Mouse (Mus musculus) mouse trophoblast stem cell (cell line): Measurements from ENCODE around the gene Hsp90ab1.

Experiments
- in situ Hi-C, 2 experiments: fragments of 300-500 bp; cut with MseI, MboI; formaldehyde crosslinking; loops; 2 replicates in 1 of 2; 3 replicates in 1 of 2; pipeline ENCODE4 v1.15.1; 2025

Gene Hsp90ab1

DNA sequence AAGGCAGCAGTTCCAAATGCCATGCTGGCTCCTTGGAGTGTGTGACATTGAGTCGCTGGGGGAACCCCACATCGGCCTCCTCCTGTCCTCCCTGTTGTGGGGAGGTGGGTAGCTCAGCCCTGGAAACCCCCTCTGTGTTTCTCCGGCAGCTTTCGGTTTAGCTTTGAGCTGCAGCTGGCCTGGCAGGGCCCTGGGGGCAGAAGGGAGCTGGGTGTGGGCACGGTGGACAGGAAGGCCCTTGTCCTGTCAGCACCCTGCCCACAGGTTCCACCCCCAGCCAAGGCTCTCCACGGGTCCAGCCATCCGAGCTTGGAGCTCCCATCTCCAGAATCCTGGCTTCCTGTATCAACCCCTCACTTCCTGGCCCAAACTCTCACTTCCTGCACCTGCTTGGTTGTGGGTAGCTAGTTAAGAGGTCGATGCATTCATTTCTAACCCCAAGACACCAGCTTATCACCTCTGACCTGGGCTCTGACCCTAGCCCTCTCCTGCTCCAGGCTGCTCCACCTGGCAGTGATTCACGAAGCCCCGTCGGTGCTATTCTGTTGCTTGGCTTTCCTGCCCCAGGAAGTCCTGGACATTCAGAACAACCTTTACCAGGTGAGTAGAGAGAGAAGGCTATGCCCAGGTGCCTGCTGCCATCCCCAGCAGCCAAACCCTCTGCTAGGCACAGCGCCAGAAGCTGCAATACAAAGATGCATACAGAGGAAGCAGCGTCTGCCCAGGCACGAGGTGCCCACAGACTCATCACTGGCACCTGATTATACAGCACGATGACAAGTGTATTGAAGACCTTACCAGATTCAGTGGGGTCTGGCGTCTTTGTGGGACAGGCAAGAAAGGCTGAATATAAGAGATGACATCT is 14.8 kb downstream of the Hsp90ab1 start:
- in situ Hi-C loops = no loop called here

DNA sequence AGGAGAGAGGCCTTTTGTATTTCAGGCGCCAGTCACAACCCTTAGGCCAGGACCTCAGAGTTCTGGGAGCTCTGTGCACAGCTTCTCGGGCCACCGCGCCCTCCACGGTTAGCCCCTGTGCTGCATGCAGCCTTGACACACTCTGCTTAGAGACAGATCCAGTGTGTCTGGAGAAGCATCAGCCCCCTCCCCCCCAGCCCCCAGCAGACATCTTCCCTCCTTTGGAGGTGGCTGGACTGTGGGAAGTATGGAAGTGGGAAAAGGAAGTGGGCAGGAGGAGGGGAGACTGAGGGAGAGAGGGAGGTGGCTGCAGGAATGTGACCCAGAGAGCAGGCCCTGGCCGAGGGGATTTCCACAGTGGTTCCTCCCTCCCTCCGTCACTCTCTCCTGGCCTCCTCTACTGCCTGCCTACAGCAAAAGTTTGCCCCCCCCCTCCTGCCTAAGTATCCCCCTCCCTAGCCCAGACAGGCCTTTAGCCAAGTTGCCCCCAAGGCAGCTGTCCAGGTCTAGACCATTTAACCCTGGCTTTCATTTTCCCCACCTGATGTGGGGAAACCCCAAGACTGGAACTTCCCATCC is 15.7 kb downstream of the Hsp90ab1 start:
- in situ Hi-C loops = no loop called here

DNA sequence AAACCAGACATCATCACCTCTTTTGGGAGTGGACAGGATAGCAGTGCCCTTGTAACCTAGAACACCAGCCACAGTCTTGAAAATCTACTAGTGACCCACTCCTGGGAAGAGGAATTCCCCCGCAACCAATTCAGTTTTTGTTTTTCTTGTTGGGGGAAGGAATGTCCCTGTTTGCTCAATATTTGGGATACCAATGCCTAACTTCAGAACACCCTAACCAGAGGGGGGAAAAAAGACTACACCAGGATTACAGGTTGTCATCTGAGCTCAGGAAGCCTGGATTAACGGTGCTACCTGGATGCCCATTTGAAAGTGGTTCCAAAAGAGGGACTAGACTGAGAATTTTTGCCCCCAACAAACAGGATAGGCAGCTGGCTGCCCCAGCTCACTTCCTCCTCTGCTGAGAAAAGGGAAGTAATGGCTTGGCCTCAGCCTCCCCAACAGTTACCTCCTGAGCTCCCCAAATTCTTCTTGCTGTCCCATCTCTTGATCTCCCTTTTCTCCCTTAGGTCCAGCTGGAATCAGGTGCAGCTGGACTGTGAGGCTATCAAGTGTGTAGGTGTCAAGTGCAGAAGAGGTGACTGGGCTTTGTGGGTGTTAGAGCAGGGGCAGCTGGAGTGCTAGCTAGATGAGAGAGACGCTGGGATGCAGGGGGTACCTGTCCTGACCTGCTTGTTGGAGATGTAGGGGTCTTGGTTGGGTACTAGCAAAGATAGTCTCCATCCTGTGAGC is 16.4 kb downstream of the Hsp90ab1 start:
- in situ Hi-C loops = no loop called here

DNA sequence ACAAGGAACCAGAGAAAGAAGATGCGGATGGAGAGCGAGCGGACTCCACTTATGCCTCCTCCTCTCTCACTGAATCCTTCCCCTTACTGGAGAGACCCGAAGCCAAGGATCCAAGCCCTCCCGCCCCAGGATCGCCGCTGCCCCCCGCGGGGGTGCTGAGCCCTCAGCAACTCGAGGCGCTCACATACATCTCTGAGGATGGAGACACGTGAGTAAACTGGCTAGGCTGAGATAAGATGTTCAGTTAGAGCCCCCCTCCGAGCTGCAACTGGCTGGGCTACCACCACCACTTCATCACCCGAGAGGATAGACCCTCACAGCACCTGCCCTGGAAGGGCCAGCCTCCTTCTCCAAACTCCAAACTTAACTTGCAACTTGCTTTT is 17.0 kb downstream of the Hsp90ab1 start:
- in situ Hi-C loops = no loop called here

DNA sequence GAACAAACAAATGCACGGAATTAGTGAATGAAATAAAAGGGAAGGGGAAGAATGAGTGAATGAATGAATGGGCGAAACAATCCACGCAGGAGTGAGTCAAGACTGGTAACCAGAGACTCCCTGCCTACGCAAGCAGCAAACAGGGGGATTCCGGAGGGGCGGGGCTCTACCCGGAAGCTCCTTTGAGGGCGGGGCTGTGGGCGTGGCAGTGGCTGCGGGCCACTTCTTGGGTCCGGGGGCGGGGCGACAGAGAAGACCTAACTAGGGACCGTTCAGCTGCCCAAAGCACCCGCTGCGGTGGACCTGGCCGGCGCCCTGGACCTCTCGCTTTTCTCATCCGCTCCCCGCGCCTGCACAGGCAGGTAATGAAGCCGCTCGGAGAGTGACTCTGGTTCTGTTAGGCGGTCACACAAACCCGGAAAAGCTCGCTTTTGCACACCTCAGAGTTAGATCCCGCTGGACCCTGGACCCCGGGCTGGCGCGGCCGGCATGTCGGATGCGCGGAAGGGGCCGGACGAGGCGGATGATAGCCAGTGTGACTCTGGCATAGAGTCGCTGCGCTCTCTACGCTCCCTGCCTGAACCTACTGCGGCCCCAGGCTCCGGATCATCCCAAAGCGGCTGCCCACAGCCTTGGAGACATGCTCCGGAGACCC is 17.5 kb downstream of the Hsp90ab1 start, which contains the start of gene Nfkbie:
Gene Nfkbie (plus strand): TSS at position 252 of the 655 bp plus-strand sequence.
- in situ Hi-C loops = no loop called here

DNA sequence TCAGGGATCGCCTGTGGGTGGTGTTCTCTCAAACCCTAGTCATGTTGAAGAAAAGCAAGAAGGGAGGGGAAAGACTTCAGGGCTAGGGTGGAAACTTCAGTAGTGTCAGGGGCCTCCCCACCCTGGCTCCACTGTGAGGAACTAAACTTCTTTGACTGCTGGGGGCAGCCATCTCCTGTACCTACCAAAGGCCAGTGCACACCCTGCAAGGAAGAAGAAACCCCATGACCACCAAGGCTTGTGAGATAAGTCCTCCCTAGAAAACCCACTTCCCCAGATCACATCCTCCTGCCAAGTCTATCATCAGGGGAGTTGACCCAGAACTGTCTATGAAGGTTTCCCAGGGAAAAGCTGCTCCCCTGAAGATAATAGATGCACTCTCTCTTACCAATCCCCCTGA is 18.7 kb downstream of the Hsp90ab1 start:
- in situ Hi-C loops = loop anchor here (5.0 kb wide), 3 partner anchors 37 to 72 kb away; no protein-coding TSS in a partner anchor

DNA sequence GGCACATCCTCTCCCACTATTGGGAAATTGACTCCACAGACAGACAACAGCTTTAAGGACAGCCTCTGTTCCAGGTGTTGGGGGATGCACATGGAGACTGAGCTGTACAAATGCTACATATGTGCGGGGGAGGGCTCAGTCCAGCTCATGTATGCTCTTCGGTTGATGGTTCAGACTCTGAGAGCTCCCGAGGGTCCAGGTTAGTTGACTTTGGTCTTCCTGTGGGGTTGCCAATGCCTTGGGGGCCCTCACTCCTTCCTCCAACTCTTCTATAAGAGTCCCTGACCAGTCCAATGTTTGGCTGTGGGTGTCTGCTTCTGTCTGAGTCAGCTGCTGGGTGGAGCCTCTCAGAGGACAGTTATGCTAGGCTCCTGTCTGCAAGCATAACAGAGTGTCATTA is 20.0 kb downstream of the Hsp90ab1 start:
- in situ Hi-C loops = loop anchor here (5.0 kb wide), 3 partner anchors 36 to 71 kb away; no protein-coding TSS in a partner anchor

DNA sequence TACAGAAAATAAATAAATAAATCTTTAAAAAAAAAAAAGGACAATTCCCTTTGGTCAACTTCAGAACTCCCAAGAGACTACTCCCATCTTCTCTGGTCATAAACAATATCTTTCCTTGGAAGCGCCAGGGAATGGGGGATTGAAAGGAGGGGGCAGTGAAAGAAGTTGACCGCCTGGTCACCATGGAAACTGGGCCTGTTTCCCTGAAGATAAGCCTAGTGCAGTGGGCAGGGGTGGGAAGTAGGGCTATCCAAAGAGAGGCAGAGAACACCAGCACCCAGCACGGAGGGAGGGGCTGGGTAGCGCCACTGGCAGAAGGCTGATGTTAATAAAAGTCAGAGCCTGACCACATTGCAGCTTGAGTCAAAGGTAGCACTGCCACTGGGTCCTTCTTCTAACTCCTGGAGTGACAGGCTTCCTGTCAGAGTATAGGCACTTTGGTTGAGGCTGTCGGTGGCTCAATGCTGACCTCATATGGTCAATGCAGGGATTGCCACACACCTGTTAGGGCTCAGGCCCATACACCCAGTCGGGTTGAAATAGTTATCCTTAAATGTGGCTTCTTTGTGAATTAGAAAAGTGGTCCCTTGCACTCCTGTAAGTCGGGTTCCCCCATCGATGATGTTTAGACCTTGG is 21.1 kb downstream of the Hsp90ab1 start:
- in situ Hi-C loops = loop anchor here (5.0 kb wide), 3 partner anchors 35 to 70 kb away; no protein-coding TSS in a partner anchor

DNA sequence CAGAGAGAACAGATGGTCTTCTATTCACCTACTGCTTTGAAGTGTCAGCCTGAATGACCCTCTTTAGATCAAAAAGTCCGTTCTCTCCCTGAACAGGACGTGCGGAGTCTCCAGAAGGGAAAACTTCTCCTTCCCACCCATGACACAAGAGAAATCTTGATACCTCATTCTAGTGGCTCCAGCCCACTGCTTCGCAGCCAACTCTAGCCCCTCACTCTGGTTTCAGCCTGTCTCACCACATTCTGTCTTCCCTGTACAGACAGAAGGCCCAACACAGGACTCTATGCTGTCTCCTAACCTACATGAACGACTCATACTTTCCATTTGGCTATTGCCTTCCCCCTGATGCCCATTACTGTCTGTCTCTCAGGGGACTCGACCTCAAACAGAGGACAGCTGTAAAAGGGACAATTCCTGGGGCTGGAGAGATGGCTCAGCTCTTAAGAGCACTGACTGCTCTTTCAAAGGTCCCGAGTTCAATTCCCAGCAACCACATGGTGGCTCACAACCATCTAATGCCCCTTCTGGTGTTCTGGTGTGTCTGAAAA is 21.7 kb downstream of the Hsp90ab1 start:
- in situ Hi-C loops = loop anchor here (5.0 kb wide), 3 partner anchors 34 to 69 kb away; no protein-coding TSS in a partner anchor

DNA sequence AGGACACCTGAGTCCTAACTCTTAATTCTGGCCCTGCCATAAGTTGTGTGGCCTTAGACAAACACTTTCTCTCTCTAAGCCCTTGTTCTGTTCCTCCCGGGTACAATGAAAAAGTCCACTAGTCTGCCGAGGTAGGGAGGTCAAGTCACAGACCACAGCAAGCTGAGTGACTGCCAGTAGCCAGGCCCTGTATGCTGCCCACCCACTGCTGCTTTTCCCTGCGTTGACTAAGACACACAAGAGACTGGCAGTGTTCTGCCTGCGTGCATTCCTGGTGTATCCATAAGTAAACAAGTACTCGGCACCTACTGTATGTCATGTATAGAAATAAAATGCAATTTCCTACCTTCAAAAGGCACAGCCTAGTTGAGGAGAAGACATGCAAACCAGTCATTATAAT is 22.8 kb downstream of the Hsp90ab1 start:
- in situ Hi-C loops = loop anchor here (5.0 kb wide), 3 partner anchors 33 to 68 kb away; no protein-coding TSS in a partner anchor

DNA sequence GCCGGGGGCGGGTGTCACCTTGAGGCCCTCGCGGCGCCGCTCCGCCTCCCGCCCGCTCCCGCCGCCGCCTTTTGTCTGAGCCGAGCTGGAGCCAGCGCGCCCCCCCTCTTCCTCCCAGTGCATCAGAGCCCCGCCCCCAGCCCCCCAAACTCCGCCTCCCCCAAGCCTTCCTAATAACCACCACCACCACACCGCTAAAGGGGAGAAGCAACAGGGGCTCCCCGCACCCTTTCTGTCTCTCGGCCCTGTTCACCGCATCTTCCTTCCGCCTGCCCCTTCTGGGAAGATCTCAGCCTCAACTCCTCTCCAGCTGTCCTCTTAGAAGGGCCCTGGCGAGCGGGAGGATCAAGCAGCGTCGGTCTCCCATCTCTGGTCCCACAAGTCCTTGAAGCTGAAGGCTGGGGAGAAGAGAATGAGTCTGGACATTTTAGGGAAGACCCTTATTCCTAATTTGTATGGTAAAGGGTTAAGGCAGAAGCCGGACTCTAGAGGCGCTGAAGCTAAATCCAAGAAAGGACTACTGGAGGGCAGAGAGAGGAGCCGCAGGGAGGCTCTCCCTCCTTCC is 23.4 kb downstream of the Hsp90ab1 start, which contains the start of gene Tmem151b:
Gene Tmem151b (minus strand): TSS at position 61 of the 565 bp plus-strand sequence.
- in situ Hi-C loops = loop anchor here (5.0 kb wide), 3 partner anchors 32 to 67 kb away; no protein-coding TSS in a partner anchor

DNA sequence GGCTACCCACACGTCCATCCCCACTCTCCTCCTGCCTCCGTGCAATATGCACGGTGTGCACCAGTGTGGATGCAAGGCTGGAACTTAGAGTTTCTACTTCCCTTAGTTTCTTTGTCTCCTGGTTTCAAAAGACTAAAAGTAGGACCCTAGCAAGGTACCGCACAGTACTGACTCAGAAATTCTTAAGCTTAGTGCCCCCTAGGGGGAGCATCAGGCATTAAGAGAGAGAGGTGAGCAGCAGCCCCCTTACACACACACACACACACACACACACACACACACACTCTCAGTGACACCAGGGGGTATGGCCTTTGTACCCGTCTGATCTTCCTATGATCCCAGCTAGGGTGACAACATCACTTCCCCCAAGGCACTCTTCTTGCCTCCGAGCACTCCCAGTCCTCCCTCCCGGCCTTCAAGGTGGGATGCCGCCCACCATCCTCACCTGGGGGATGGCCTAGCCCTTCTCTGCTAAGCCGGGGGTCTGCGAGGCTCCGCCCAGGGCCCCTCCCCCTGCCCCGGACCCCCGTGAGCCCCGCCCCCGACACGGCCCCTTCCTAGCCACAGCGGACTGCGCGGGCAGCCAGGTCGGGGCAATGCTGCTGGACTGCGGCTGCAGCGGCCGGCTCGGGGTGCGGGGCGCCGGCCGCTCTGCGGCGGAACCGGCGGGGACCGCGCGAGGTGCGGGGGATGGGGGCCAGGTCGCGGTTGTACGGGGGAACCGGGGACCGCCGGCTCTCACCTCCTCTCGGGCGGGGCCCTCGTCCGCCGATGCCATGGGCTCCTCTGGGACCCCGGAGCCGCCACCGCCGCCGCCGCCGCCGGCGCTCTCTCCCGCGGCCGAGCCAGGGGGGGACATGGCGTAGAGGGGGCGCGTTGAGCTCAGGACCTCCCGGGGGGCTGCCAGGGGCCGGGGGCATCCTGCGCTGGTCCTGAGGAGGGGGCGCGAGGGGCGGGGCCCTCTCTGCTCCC is 24.2 kb downstream of the Hsp90ab1 start:
- in situ Hi-C loops = no loop called here

DNA sequence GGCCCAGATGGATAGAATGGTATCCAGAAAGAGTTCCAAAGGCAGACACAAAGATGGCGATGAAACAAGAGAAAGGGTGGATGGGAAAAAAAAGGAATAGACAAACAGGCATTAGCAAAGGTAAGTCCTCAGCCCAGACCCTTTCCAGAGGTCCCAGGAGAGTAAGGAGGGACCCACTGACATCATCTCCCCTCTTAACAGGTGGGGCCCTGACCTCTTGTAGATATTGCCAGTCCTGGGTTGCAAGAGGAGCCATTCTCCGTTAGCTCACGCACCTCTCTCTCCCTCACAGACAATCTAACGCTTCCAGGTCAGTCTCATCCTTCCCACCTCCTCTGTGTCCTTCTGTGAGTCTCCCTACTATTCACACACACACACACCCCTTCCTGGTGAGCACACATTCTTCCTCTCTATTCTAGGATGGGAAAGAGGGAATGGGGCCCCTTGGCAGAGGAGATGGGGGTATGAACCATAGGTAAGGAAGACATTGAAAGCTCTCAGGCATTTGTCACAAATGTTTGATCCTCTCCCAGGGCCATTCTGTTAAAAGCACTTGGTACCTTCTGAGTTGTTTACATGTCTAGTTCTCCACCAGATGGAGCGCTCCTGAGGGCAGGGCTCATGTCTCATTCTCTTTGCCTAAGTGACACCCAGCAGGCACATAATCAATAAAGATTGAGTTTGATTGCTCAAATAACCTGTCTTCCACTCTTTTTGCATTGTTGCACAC is 25.4 kb downstream of the Hsp90ab1 start:
- in situ Hi-C loops = no loop called here

DNA sequence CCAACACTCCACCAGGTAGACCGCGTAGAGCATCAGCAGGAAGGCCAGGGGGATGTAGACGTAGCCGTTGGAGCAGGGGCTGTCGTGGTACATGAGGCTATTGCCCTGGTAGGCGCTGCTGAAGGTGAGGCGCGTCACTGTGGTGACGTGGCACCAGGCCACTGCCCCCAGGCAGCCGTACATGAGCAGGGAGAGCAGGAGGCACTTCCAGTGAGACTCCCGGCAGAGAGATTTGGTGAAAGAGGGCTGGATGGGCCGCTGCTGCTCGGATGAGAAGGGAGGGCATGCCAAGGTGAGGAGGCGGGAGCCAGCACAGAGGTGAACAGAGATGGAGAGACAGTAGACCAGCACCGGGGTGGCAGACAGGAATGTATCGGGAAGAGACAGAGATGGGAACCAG is 26.1 kb downstream of the Hsp90ab1 start:
- in situ Hi-C loops = no loop called here

DNA sequence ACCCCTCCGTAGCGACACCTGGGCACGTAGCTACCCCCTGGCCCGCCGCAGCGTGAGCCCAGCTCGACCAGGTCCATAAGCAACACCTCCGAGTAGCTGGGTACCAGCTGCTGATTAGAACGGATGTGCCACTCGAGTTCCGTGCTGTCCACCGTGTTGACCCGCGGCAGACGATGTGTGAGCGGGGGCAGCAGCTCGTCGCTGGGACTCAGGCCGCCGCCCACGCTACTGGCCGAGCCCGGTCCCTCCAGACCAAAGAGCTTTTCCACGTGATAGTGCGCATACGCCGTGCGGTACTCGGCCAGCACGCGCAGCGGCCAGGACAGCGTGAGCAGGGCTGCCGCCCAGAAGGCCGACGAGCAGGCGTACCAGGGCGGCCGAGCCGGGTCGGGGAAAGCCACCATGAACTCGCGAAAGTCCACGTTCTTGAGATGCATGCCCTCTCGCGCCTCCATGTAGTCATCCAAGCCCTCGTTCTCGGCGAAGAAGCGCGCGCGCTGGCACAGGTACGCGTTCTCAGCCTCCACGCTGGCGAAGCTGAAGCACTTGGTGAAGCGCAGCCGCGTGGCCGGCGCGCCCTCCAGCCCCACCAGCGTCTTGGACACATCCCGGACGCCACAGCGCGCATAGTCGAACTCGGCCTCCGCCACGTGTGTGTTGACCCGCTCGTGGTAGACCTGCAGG is 27.7 kb downstream of the Hsp90ab1 start:
- in situ Hi-C loops = no loop called here

DNA sequence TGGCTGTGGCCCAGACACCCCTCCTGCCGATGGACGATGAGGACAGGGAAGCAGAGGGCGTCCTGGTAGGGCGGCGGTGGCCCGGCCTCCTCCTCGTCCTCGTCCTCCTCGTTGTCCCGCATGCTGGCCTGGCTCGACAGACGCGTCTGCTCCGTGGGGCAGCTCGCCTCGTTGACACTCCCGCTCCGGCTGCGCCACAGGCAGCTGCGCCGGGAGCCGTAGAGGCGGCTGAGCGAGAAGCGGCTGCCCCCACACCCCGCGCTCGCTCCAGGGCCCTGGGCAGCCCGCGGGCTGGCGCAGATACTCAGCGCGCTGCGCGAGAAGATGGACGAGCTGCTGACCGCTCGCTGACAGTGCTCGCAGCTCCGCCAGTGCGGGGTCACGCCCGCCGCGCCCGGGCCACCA is 28.2 kb downstream of the Hsp90ab1 start:
- in situ Hi-C loops = no loop called here

DNA sequence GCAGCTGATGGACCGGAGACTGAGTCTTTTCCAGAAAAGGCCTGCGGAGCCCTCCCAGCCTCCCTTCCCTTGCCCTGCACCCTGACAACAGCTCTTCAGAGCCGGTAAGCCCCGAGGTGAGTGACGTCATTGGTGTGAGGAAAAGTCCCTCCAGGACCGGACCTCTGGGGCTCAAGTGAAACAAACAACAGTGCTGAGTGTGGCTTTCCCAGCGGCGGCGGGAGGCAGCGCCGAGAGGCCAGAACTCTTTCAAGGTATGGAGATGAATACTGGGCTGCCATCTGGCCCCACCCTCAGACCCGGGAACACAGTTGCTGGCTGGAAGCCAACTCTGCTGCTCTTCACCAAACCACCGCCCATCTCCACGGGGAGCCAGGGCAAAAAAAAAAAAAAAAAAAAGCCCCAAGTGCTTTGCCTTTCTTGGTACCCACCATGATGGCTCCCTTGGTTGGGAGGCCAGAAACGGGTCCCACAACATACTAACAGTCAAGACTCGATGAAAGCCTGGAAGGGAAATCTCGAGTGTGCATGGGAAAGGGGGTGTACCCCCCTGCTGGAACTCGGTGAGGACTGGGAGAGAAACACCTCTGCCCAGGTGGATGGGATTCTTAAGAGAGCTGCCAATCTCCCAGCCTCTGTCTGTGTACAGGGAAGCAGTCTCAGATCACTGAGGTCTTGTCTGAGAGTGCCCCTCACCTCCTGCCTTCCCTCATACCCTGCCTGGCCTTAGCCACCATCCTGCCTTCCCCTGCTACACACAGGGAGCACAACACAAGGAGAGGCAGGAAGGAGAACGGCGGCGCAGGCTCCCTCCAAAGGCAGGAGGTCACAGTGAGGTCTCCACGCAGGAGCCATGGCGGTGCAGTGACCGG is 28.8 kb downstream of the Hsp90ab1 start:
- in situ Hi-C loops = no loop called here
